Mouse (Mus musculus) spleen, postnatal 0 days (tissue): ENCODE measurements around the gene Rnase13. TPM values are rescaled to one million over a fixed set of nuclear protein-coding genes. Genes with fewer than 3 reads are reported as not detected.

Experiments used
- polyA plus RNA-seq: library from polyadenylated mRNA; unstranded; fragments of >200 nt; fragmentation: Nextera tagmentation; extraction: Ambion mirVana; gene quantifications from 2 replicates; pipeline ENCODE4 v1.2.1, GENCODE M21; 2015

Rnase13 gene
- not detected in 2 replicates for polyA plus RNA-seq

GRCm38 (mm10) chr14:51922571-51922865 is at the start of gene Rnase13:
TSS of gene Rnase13 (minus strand) at chr14:51922773.

GRCm38 (mm10) chr14:51918125-51918524 is 4.4 kb downstream of the Rnase13 start, which contains the start of gene Tppp2:
TSS of gene Tppp2 (plus strand) at chr14:51918425.

GRCm38 (mm10) chr14:51913960-51914762 is 8.4 kb downstream of the Rnase13 start, which contains the start of gene Ndrg2:
TSS of gene Ndrg2 (minus strand) at chr14:51914158.

GRCm38 (mm10) chr14:51892191-51892939 is 30.2 kb downstream of the Rnase13 start, which contains the start of gene Slc39a2:
TSS of gene Slc39a2 (plus strand) at chr14:51892889.

DNA sequence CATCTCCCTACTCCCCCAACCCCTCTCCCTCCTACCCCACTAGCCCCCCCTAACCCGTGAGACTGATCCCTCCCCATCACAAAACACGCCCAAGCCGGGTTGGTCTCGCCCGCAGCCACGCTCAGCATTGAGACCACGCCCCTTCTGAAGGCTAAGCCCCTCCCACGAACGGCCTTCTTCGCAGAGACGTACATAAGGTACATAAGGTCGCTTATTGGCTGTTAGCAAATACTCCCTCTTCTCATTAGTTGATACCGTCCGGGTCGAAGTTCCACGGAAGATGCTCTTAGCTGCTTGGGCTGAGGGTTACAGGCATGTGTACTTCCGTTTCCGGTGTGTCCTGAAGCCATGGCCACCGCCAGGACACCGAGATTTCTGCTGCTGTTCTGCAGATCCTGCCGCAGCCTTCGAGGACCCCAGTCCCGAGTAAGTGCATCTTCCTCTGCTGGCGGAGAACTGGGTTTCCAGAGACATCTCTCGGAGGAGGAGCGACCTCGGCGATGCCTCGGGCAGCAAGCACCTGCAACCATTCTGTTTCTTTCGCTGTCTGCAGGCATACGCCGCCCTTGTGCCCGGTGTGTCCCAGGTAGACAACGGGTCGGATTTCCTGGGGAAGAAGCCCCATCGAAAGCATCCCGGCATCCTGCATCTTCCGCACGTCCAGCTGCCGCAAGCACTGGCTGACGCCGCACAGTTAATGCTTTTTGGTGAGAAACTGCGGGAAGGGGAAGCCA is 37.8 kb downstream of the Rnase13 start, which contains the start of gene Mettl17:
Mettl17 (plus strand) TSS at position 245 of the 734 bp plus-strand sequence.

Other genes starting within 250 kb of the Rnase13 start
- not detected in 2 replicates for gene Gm17079, start 227.3 kb downstream of the Rnase13 start, polyA plus RNA-seq
- gene Gm5800, start 205.6 kb downstream of the Rnase13 start, polyA plus RNA-seq, result not detected in 2 replicates
- gene Ang4, start 149.2 kb downstream of the Rnase13 start, polyA plus RNA-seq, result not detected in 2 replicates
- not detected in 2 replicates for gene AY358078, start 122.7 kb downstream of the Rnase13 start, polyA plus RNA-seq
- gene Ear6, start 69.1 kb downstream of the Rnase13 start, polyA plus RNA-seq, result 0.16 and 0.51 TPM in 2 replicates
- 13.1 and 19.9 TPM in 2 replicates for gene Mettl17, start 37.9 kb downstream of the Rnase13 start, polyA plus RNA-seq
- 0.06 and 0.12 TPM in 2 replicates for gene Slc39a2, start 29.9 kb downstream of the Rnase13 start, polyA plus RNA-seq
- gene Ndrg2, start 8.6 kb downstream of the Rnase13 start, polyA plus RNA-seq, result 13.6 and 17.2 TPM in 2 replicates
- not detected in 2 replicates for gene Tppp2, start 4.3 kb downstream of the Rnase13 start, polyA plus RNA-seq
- gene Arhgef40, start 61.9 kb upstream of the Rnase13 start, polyA plus RNA-seq, result 23.0 and 28.9 TPM in 2 replicates
- 0.63 and 0.85 TPM in 2 replicates for gene Tmem253, start 92.9 kb upstream of the Rnase13 start, polyA plus RNA-seq
- gene Zfp219, start 98.0 kb upstream of the Rnase13 start, polyA plus RNA-seq, result 12.1 and 12.5 TPM in 2 replicates
- gene Olfr221, start 119.7 kb upstream of the Rnase13 start, polyA plus RNA-seq, result not detected in 2 replicates
- gene Hnrnpc, start 181.3 kb upstream of the Rnase13 start, polyA plus RNA-seq, result 248 and 264 TPM in 2 replicates
- gene Rpgrip1, start 187.9 kb upstream of the Rnase13 start, polyA plus RNA-seq, result 74.6 and 76.8 TPM in 2 replicates